Mouse (Mus musculus) kidney, adult 2 months (tissue): Measurements from ENCODE around the gene Cpne2. TPM values are rescaled to one million over a fixed set of nuclear protein-coding genes. Genes with fewer than 3 reads are reported as not detected.

Experiments
- DNase-seq: peaks from one replicate; pipeline ENCODE4 v3.0.0; 2021
- H3K27ac ChIP-seq: fragments of 200-500 bp; 2 replicates; pipeline ENCODE4 v1.5.1; 2012; ENCODE audit warnings: low read depth, low read length, control low read depth, inconsistent platforms; ENCODE audit not compliant: insufficient read depth
- H3K27me3 ChIP-seq: fragments of 200-500 bp; replicated peaks from 2 replicates; pipeline ENCODE4 v1.6.1; 2012; ENCODE audit warnings: mild to moderate bottlenecking, moderate library complexity, low read length, inconsistent platforms; ENCODE audit not compliant: control insufficient read depth, insufficient read depth
- H3K36me3 ChIP-seq: fragments of 200-500 bp; 2 replicates; pipeline ENCODE4 v1.6.1; 2012; ENCODE audit warnings: mild to moderate bottlenecking, moderate library complexity, low read length, inconsistent platforms; ENCODE audit not compliant: control insufficient read depth, insufficient read depth
- H3K4me1 ChIP-seq: fragments of 200-500 bp; 2 replicates; pipeline ENCODE4 v1.6.1; 2011; ENCODE audit warnings: low read length; ENCODE audit not compliant: control insufficient read depth, insufficient read depth
- H3K4me3 ChIP-seq: fragments of 200-500 bp; 2 replicates; pipeline ENCODE4 v1.5.1; 2011; ENCODE audit warnings: mild to moderate bottlenecking, low read depth, low read length, control low read depth; ENCODE audit not compliant: insufficient read depth
- CTCF ChIP-seq: fragments of 200-500 bp; conservative IDR thresholded peaks from 2 replicates; pipeline ENCODE4 v1.5.1; 2011; ENCODE audit warnings: low read depth, mild to moderate bottlenecking, control low read depth, low read length, moderate library complexity, mixed read lengths; ENCODE audit not compliant: insufficient read depth, insufficient read length
- POLR2A ChIP-seq: fragments of 200-500 bp; IDR thresholded peaks from one replicate; pipeline ENCODE4 v1.6.1; 2011; ENCODE audit warnings: low read depth, low read length, control low read depth
- WGBS: fragments of 180-500 bp; shearing (Covaris S2); methylation state at CpG from one replicate; pipeline ENCODE4 v1.1.7; 2018; 5-methylcytosine and 5-hydroxymethylcytosine counted together
- polyA plus RNA-seq: library from polyadenylated mRNA; depleted of rRNA; stranded (reverse); fragments of >200 nt; gene quantifications from 2 replicates; pipeline ENCODE4 v1.2.3, GENCODE M21; 2012

Gene Cpne2
- polyA plus RNA-seq, 1 experiment = 28.9 TPM

- no peak for DNase-seq
- no peak for TF ChIP-seq CTCF
- TF ChIP-seq POLR2A = no peak
These were observed 8.2 kb upstream of the Cpne2 start for GRCm38 (mm10) chr8:94524554-94524953.

GRCm38 (mm10) chr8:94527178-94527577 is 5.6 kb upstream of the Cpne2 start:
- no peak for TF ChIP-seq POLR2A
- TF ChIP-seq CTCF = no peak
- WGBS = 84% methylated on average over 7 of the region's 7 CpGs

More at GRCm38 (mm10) chr8:94524554-94524953, 8.2 kb upstream of the Cpne2 start:
- Histone ChIP-seq H3K4me1 (0 out of 2 replicates have a peak, but pooled peaks cover 3% of the 10 kb centered on the region), H3K36me3 (no peaks in the 10 kb centered on the region), H3K27ac (no peak overlapping the region), H3K4me3 (no peak overlapping the region), H3K27me3 (no peaks in the 10 kb centered on the region)
- WGBS = 86% methylated on average over 9 of the region's 9 CpGs

GRCm38 (mm10) chr8:94528245-94528644 is 4.5 kb upstream of the Cpne2 start:
- Histone ChIP-seq H3K4me3 (no peak overlapping the region), H3K27me3 (no peaks in the 10 kb centered on the region), H3K36me3 (no peaks in the 10 kb centered on the region), H3K4me1 (0 out of 2 replicates have a peak, but pooled peaks cover 3% of the 10 kb centered on the region), H3K27ac (no peak overlapping the region)
- WGBS = 21% methylated on average over 4 of the region's 4 CpGs
- DNase-seq = peak; percentile 85
- TF ChIP-seq CTCF (peak; percentile 74), POLR2A (no peak)

More at GRCm38 (mm10) chr8:94527178-94527577, 5.6 kb upstream of the Cpne2 start:
- DNase-seq = no peak
- Histone ChIP-seq H3K27me3 (no peaks in the 10 kb centered on the region), H3K4me1 (0 out of 2 replicates have a peak, but pooled peaks cover 3% of the 10 kb centered on the region), H3K4me3 (no peak overlapping the region), H3K27ac (no peak overlapping the region), H3K36me3 (no peaks in the 10 kb centered on the region)

GRCm38 (mm10) chr8:94529875-94530274 is 2.9 kb upstream of the Cpne2 start:
- Histone ChIP-seq H3K4me3 (no peak overlapping the region), H3K4me1 (0 out of 2 replicates have a peak, but pooled peaks cover 5% of the 10 kb centered on the region), H3K27ac (no peak overlapping the region), H3K27me3 (no peaks in the 10 kb centered on the region), H3K36me3 (no peaks in the 10 kb centered on the region)
- DNase-seq = no peak
- 78% methylated on average over 4 of the region's 4 CpGs for WGBS
- TF ChIP-seq CTCF = no peak
- TF ChIP-seq POLR2A = no peak

- no peak for TF ChIP-seq POLR2A
- TF ChIP-seq CTCF = no peak
- Histone ChIP-seq H3K4me3 (no peak overlapping the region), H3K4me1 (peaks cover 5% of the 10 kb centered on the region; the same call in 1 of the 2 replicates), H3K27me3 (no peaks in the 10 kb centered on the region), H3K27ac (no peak overlapping the region), H3K36me3 (no peaks in the 10 kb centered on the region)
- no peak for DNase-seq
- WGBS = 82% methylated on average over 4 of the region's 4 CpGs
These were observed 2.1 kb upstream of the Cpne2 start for GRCm38 (mm10) chr8:94530643-94531042.

- H3K27me3 ChIP-seq = no peaks in the 10 kb centered on the region
- H3K4me3 ChIP-seq = no peak overlapping the region
- DNase-seq = no peak
- no peak for TF ChIP-seq CTCF
- TF ChIP-seq POLR2A = no peak
- peaks cover 15% of the 10 kb centered on the region for H3K4me1 ChIP-seq
- no peaks in the 10 kb centered on the region for H3K36me3 ChIP-seq
- 34% methylated on average over 8 of the region's 8 CpGs for WGBS
- H3K27ac ChIP-seq = no peak overlapping the region
These were observed 790 bp upstream of the Cpne2 start for GRCm38 (mm10) chr8:94532000-94532399.

- Histone ChIP-seq H3K4me3 (peak overlapping the region; percentile 73), H3K4me1 (peaks cover 15% of the 10 kb centered on the region), H3K27ac (no peak overlapping the region), H3K36me3 (no peaks in the 10 kb centered on the region), H3K27me3 (no peaks in the 10 kb centered on the region)
- TF ChIP-seq POLR2A = no peak
- no peak for TF ChIP-seq CTCF
- DNase-seq = no peak
- WGBS = 3% methylated on average over 34 of the region's 34 CpGs
These were observed 291 bp upstream of the Cpne2 start for GRCm38 (mm10) chr8:94532525-94532872.

GRCm38 (mm10) chr8:94534612-94535011 is 1.8 kb downstream of the Cpne2 start:
- 34% methylated on average over 4 of the region's 4 CpGs for WGBS
- Histone ChIP-seq H3K4me3 (no peak overlapping the region), H3K27ac (peak overlapping the region; percentile 13; the same call in 1 of the 2 replicates), H3K36me3 (no peaks in the 10 kb centered on the region), H3K27me3 (no peaks in the 10 kb centered on the region), H3K4me1 (peaks cover 12% of the 10 kb centered on the region)
- DNase-seq = peak; percentile 56
- TF ChIP-seq CTCF = no peak
- TF ChIP-seq POLR2A = no peak
